Mouse (Mus musculus) heart, embryonic 15.5 days (tissue): Measurements from ENCODE around the gene Tbx4. TPM values are rescaled to one million over a fixed set of nuclear protein-coding genes. Genes with fewer than 3 reads are reported as not detected.

ENCODE experiments used
- ATAC-seq: fragments of 200-750 bp; cut with Nextera tagmentation; replicated peaks from 2 replicates; pipeline ENCODE4 v1.8.0; 2017; ENCODE audit warnings: low read depth, moderate TSS enrichment; ENCODE audit not compliant: insufficient number of reproducible peaks, insufficient read depth, low FRiP score
- H3K27ac ChIP-seq: fragments of 300-500 bp; sonication (generic); 2 replicates; pipeline ENCODE4 v1.5.1; 2015; ENCODE audit warnings: mild to moderate bottlenecking, inconsistent platforms
- H3K27me3 ChIP-seq: fragments of 300-500 bp; sonication (generic); 2 replicates; pipeline ENCODE4 v1.6.1; 2015; ENCODE audit warnings: inconsistent platforms
- H3K36me3 ChIP-seq: fragments of 300-500 bp; sonication (generic); 2 replicates; pipeline ENCODE4 v1.6.1; 2015; ENCODE audit warnings: mild to moderate bottlenecking, inconsistent platforms
- H3K4me1 ChIP-seq: fragments of 300-500 bp; sonication (generic); replicated peaks from 2 replicates; pipeline ENCODE4 v1.6.1; 2015; ENCODE audit warnings: inconsistent platforms
- H3K4me2 ChIP-seq: fragments of 300-500 bp; sonication (generic); 2 replicates; pipeline ENCODE4 v1.6.1; 2015; ENCODE audit warnings: inconsistent platforms, mild to moderate bottlenecking, moderate library complexity
- H3K4me3 ChIP-seq: fragments of 300-500 bp; sonication (generic); 2 replicates; pipeline ENCODE4 v1.5.1; 2015; ENCODE audit warnings: mild to moderate bottlenecking, inconsistent platforms
- H3K9ac ChIP-seq: fragments of 300-500 bp; sonication (generic); 2 replicates; pipeline ENCODE4 v1.6.1; 2015; ENCODE audit warnings: mild to moderate bottlenecking, inconsistent platforms
- H3K9me3 ChIP-seq: fragments of 300-500 bp; sonication (generic); replicated peaks from 2 replicates; pipeline ENCODE4 v1.6.1; 2016; ENCODE audit warnings: inconsistent platforms
- WGBS: fragments of 180-500 bp; shearing (Covaris S2); methylation state at CpG from one replicate; pipeline ENCODE4 v1.1.7; 2015; ENCODE audit warnings: mixed read lengths; 5-methylcytosine and 5-hydroxymethylcytosine counted together
- polyA plus RNA-seq: library from polyadenylated mRNA; unstranded; fragments of >200 nt; fragmentation: Nextera tagmentation; extraction: Ambion mirVana; gene quantifications from 2 replicates; pipeline ENCODE4 v1.2.1, GENCODE M21; 2015

Gene Tbx4
- 1.6 and 4.4 TPM in 2 replicates for polyA plus RNA-seq

DNA sequence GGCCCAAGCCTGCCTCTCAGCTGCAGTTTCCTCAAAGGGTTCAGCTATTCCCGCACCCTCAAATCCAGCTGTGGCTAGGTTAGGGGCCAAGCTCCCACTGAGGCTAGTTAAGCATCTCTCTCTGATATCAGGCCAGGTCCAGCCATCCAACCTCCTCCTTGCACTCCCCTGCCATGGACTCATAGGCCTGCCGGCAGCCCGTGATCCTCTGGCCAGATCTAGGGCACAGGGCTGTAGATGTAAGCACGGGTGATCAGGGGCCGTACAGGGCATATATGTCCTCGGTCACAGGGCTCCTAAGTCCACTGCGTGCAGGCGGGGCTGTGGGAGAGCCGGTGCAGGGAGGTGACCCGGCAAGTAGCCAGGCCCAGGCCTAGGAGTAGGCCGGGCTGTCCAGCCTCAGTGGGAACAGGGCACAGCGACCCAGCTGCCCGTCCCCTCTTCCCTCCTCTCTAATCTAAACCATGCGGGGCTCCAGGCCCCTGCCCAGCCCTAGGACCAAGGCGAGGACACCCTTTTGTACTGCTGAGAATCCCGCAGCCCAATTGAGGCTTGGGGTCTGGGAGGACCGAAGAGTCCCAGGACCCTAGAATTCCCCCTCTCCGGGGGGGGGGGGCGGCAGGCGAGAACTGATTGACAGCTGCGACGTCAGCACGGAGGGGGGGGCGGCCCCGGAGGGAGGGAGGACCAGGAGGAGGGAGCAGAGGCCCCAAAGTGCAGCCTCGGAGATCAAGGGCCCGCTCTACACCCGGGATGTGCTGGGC, at the start of gene Tbx4:
Gene Tbx4 (plus strand): TSS at position 758 of the 764 bp plus-strand sequence.
- ATAC-seq = no peak

GRCm38 (mm10) chr11:85836523-85837290, 49.5 kb upstream of the Tbx4 start:
- Histone ChIP-seq H3K4me2 (peak overlapping the region; percentile 96), H3K36me3 (no peaks in the 10 kb centered on the region), H3K4me3 (peak overlapping the region; percentile 63), H3K27me3 (peaks cover 97% of the 10 kb centered on the region), H3K9ac (peak overlapping the region; percentile 42), H3K27ac (no peak overlapping the region), H3K9me3 (no peaks in the 10 kb centered on the region), H3K4me1 (peaks cover 50% of the 10 kb centered on the region)
- no peak for ATAC-seq
- WGBS = 17% methylated on average over 32 of the region's 32 CpGs

More for the DNA sequence above, at the start of gene Tbx4:
- peak within 1 kb of the TSS; percentile 17; the same call in 1 of the 2 replicates for H3K4me3 ChIP-seq
- no peaks in the 10 kb centered on the region for H3K36me3 ChIP-seq
- 29% methylated on average over 25 of the region's 28 CpGs for WGBS
- H3K4me1 ChIP-seq = peaks cover 18% of the 10 kb centered on the region
- no peak within 1 kb of the TSS for H3K27ac ChIP-seq
- no peak within 1 kb of the TSS for H3K9ac ChIP-seq
- no peak within 1 kb of the TSS for H3K4me2 ChIP-seq
- H3K27me3 ChIP-seq = peaks cover 95% of the 10 kb centered on the region
- H3K9me3 ChIP-seq = no peaks in the 10 kb centered on the region

GRCm38 (mm10) chr11:85837291-85837647, 49.0 kb upstream of the Tbx4 start:
- no peak overlapping the region; the same call in 1 of the 2 replicates for H3K27ac ChIP-seq
- no peaks in the 10 kb centered on the region for H3K36me3 ChIP-seq
- ATAC-seq = no peak

DNA sequence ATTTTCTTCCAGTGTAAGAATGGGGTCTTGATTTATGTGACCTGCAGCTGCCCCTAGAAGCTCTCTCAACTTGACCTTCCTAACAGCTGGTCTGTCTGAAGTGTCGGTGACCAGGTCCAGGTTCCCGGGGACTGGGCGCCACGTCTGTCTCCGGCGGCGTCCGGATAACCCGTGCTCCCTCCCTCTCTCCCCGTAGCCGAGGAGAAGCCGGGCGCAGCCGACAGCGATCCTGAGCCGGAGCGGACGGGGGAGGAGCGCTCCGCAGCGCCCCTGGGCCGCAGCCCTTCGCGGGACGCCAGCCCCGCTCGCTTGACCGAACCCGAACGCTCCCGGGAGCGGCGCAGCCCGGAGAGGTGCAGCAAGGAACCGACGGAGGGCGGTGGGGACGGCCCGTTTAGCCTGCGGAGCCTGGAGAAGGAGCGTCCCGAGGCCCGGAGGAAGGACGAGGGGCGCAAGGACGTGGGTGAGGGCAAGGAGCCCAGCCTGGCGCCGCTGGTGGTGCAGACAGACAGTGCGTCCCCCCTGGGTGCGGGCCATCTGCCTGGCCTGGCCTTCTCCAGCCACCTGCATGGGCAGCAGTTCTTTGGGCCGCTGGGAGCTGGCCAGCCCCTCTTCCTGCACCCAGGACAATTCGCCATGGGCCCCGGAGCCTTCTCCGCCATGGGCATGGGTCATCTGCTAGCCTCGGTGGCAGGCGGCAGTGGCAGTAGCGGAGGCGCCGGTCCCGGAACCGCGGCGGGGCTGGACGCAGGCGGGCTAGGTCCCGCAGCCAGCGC, 48.4 kb upstream of the Tbx4 start:
- H3K4me1 ChIP-seq = peaks cover 46% of the 10 kb centered on the region
- WGBS = 5% methylated on average over 67 of the region's 67 CpGs
- peaks cover 93% of the 10 kb centered on the region for H3K27me3 ChIP-seq
- no peak for ATAC-seq
- no peaks in the 10 kb centered on the region for H3K9me3 ChIP-seq
- no peaks in the 10 kb centered on the region for H3K36me3 ChIP-seq
- H3K4me2 ChIP-seq = peak overlapping the region; percentile 59
- peak overlapping the region; percentile 15; the same call in 1 of the 2 replicates for H3K27ac ChIP-seq
- peak overlapping the region; percentile 63 for H3K4me3 ChIP-seq
- H3K9ac ChIP-seq = peak overlapping the region; percentile 42

More at GRCm38 (mm10) chr11:85837291-85837647, 49.0 kb upstream of the Tbx4 start:
- Histone ChIP-seq H3K4me2 (peak overlapping the region; percentile 59), H3K4me3 (peak overlapping the region; percentile 63), H3K27me3 (peaks cover 93% of the 10 kb centered on the region), H3K9me3 (no peaks in the 10 kb centered on the region), H3K4me1 (peaks cover 46% of the 10 kb centered on the region), H3K9ac (peak overlapping the region; percentile 42; the same call in 1 of the 2 replicates)
- 8% methylated on average over 18 of the region's 18 CpGs for WGBS

DNA sequence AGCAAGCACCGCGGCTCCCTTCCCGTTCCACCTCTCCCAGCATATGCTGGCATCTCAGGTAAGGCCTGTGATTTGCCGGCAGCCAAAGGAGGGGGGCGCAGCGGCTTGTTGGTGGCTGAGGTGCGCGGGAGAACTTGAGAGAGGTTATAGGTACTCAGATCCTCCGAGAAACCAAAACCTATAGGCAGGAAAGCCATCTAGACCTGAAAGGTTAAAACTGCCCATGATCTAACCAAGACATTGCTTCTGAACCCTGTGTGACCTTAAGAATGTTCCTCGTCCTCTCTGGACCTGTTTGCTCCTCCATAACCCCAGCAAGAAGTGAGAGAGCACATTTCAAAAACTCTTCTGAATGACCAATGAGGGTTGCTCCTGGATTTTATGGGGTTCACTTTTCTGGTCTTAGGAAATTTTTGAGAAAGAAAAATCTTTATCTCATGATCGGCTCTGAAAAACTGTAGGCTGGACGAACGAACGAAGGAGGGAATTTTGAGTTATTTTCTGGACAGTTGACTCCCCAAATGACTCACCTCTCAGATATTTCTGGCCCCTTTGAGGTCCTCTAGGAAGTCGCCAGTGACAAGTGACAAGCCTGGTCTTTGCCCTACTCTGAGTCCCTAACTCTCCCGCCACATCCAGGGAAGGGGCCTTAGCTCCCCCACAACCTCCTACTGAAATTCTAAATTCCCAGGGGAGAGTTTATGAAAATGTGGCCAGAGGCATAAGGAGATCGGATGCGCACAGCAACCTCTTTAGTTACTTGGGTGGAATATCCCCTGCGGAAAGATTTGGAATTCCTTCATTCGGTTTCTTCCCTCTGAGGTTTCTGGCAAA, 47.6 kb upstream of the Tbx4 start:
- WGBS = 25% methylated on average over 20 of the region's 20 CpGs
- H3K4me3 ChIP-seq = peak overlapping the region; percentile 63
- ATAC-seq = no peak
- peaks cover 48% of the 10 kb centered on the region for H3K4me1 ChIP-seq
- peak overlapping the region; percentile 59 for H3K4me2 ChIP-seq
- no peaks in the 10 kb centered on the region for H3K9me3 ChIP-seq
- peak overlapping the region; percentile 42 for H3K9ac ChIP-seq
- H3K27ac ChIP-seq = 0 out of 2 replicates have a peak overlapping the region, but pooled peaks have one; percentile 15
- H3K27me3 ChIP-seq = peaks cover 94% of the 10 kb centered on the region
- H3K36me3 ChIP-seq = no peaks in the 10 kb centered on the region

- H3K27me3 ChIP-seq = peaks cover 86% of the 10 kb centered on the region
- H3K27ac ChIP-seq = peak overlapping the region; percentile 0; the same call in 1 of the 2 replicates
- no peaks in the 10 kb centered on the region for H3K36me3 ChIP-seq
- H3K4me3 ChIP-seq = peak overlapping the region; percentile 64; the same call in 1 of the 2 replicates
- peaks cover 53% of the 10 kb centered on the region for H3K4me1 ChIP-seq
- no peak for ATAC-seq
- no peak overlapping the region for H3K9ac ChIP-seq
- H3K4me2 ChIP-seq = peak overlapping the region; percentile 51; the same call in 1 of the 2 replicates
- H3K9me3 ChIP-seq = no peaks in the 10 kb centered on the region
- 38% methylated on average over 7 of the region's 7 CpGs for WGBS
Measured at GRCm38 (mm10) chr11:85839258-85840030, 46.8 kb upstream of the Tbx4 start.

- H3K4me1 ChIP-seq = peaks cover 57% of the 10 kb centered on the region
- peak overlapping the region; percentile 39; the same call in 1 of the 2 replicates for H3K9ac ChIP-seq
- H3K4me3 ChIP-seq = peak overlapping the region; percentile 64
- no peak for ATAC-seq
- peak overlapping the region; percentile 51 for H3K4me2 ChIP-seq
- 25% methylated on average over 27 of the region's 27 CpGs for WGBS
- peaks cover 84% of the 10 kb centered on the region for H3K27me3 ChIP-seq
- H3K36me3 ChIP-seq = no peaks in the 10 kb centered on the region
- no peaks in the 10 kb centered on the region for H3K9me3 ChIP-seq
- H3K27ac ChIP-seq = peak overlapping the region; percentile 0; the same call in 1 of the 2 replicates
Measured at GRCm38 (mm10) chr11:85840031-85840802, 46.0 kb upstream of the Tbx4 start.

GRCm38 (mm10) chr11:85840803-85841145, 45.4 kb upstream of the Tbx4 start:
- no peaks in the 10 kb centered on the region for H3K36me3 ChIP-seq
- H3K27me3 ChIP-seq = peaks cover 83% of the 10 kb centered on the region
- H3K9me3 ChIP-seq = no peaks in the 10 kb centered on the region
- no peak for ATAC-seq
- H3K9ac ChIP-seq = peak overlapping the region; percentile 39; the same call in 1 of the 2 replicates
- H3K4me3 ChIP-seq = peak overlapping the region; percentile 64
- whole genome bisulfite sequencing = 24% methylated on average over 21 of the region's 21 CpGs
- 0 out of 2 replicates have a peak overlapping the region, but pooled peaks have one; percentile 6 for H3K27ac ChIP-seq
- H3K4me2 ChIP-seq = peak overlapping the region; percentile 51
- H3K4me1 ChIP-seq = peaks cover 57% of the 10 kb centered on the region

DNA sequence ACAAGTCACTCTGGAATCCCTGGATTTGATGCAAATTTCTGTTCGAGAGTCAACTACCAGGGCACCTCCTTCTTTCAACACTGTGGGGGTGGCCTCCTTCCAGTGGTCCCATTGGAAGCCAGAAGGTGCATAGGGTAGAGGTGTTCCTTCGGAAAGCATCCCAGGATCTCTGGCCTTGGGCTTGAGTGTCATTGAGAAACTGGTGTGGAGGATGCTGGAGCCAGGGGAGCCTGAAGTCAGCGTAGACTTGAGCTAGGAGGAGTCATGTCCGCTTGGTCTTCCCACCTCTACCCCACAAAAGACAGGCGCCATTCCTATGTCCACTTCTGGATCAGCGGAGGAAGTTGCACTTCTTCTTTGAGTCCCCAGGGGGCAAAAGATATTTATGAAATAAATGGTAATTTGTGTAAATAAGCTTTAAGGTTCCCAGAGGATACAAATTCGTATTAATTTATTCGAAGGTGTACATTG, 45.0 kb upstream of the Tbx4 start:
- no peaks in the 10 kb centered on the region for H3K36me3 ChIP-seq
- peak overlapping the region; percentile 6; the same call in 1 of the 2 replicates for H3K27ac ChIP-seq
- H3K4me2 ChIP-seq = peak overlapping the region; percentile 94; the same call in 1 of the 2 replicates
- H3K9me3 ChIP-seq = no peaks in the 10 kb centered on the region
- peak overlapping the region; percentile 64 for H3K4me3 ChIP-seq
- peak overlapping the region; percentile 39; the same call in 1 of the 2 replicates for H3K9ac ChIP-seq
- no peak for ATAC-seq
- H3K4me1 ChIP-seq = peaks cover 57% of the 10 kb centered on the region
- H3K27me3 ChIP-seq = peaks cover 83% of the 10 kb centered on the region
- WGBS = 31% methylated on average over 8 of the region's 8 CpGs
